Mouse (Mus musculus) liver, embryonic 18 days (tissue): ENCODE measurements around the gene Nfe2l2. TPM values are rescaled to one million over a fixed set of nuclear protein-coding genes. Genes with fewer than 3 reads are reported as not detected.

Source experiments
- polyA plus RNA-seq: library from polyadenylated mRNA; depleted of rRNA; stranded (reverse); fragments of >200 nt; gene quantifications from 2 replicates; pipeline ENCODE4 v1.2.3, GENCODE M21; 2012; rRNA removed

Nfe2l2 gene
- polyA plus RNA-seq, result 31.9 and 34.2 TPM in 2 replicates

GRCm38 (mm10) chr2:75704234-75705161 lies at the start of gene Nfe2l2:
Gene Nfe2l2, minus strand, starts transcription at chr2:75704641.

GRCm38 (mm10) chr2:75658727-75659628 lies 45.5 kb downstream of the Nfe2l2 start, which contains the start of gene Hnrnpa3:
Gene Hnrnpa3, plus strand, starts transcription at chr2:75659261.

Other genes starting within 250 kb of the Nfe2l2 start
- 216 and 251 TPM in 2 replicates for gene Hnrnpa3, start 45.4 kb downstream of the Nfe2l2 start, polyA plus RNA-seq
- gene Agps, start 127.5 kb upstream of the Nfe2l2 start, polyA plus RNA-seq, result 5.5 and 6.6 TPM in 2 replicates
- 0.99 and 1.0 TPM in 2 replicates for gene Ttc30b, start 233.9 kb upstream of the Nfe2l2 start, polyA plus RNA-seq